Mouse (Mus musculus) heart, adult 2 months (tissue): ENCODE data around the gene Aif1l. TPM values are rescaled to one million over a fixed set of nuclear protein-coding genes. Genes with fewer than 3 reads are reported as not detected.
A peak's percentile ranks its signal among the peaks of the same experiment; 100 is the strongest.

Experiments
- DNase-seq, 2 experiments: peaks; one replicate each; pipeline ENCODE4 v3.0.0; 2021
- H3K27ac ChIP-seq: fragments of 200-600 bp; 2 replicates; pipeline ENCODE4 v1.8.1; 2022
- H3K27me3 ChIP-seq: fragments of 200-500 bp; 2 replicates; pipeline ENCODE4 v1.6.1; 2012; ENCODE audit warnings: mild to moderate bottlenecking, low read length, inconsistent platforms, mixed read lengths; ENCODE audit not compliant: control insufficient read depth, insufficient read depth
- H3K36me3 ChIP-seq: fragments of 200-500 bp; 2 replicates; pipeline ENCODE4 v1.6.1; 2012; ENCODE audit warnings: low read length, inconsistent platforms; ENCODE audit not compliant: control insufficient read depth, insufficient read depth
- H3K4me1 ChIP-seq: fragments of 200-500 bp; 2 replicates; pipeline ENCODE4 v1.6.1; 2011; ENCODE audit warnings: low read length; ENCODE audit not compliant: control insufficient read depth, insufficient read depth
- H3K4me3 ChIP-seq: fragments of 200-600 bp; 2 replicates; pipeline ENCODE4 v1.8.1; 2022
- H3K79me2 ChIP-seq: fragments of 200-500 bp; replicated peaks from 2 replicates; pipeline ENCODE4 v1.6.1; 2012; ENCODE audit warnings: mild to moderate bottlenecking, inconsistent platforms, low read length, moderate library complexity, mixed read lengths; ENCODE audit not compliant: control insufficient read depth, insufficient read depth
- H3K9ac ChIP-seq: fragments of 200-500 bp; 2 replicates; pipeline ENCODE4 v1.6.1; 2012; ENCODE audit warnings: low read depth, mild to moderate bottlenecking, control low read depth, inconsistent platforms, low read length, mixed read lengths
- CTCF ChIP-seq: fragments of 200-600 bp; IDR thresholded peaks from 2 replicates; pipeline ENCODE4 v1.8.1; 2022; ENCODE audit warnings: antibody characterized with exemption, mild to moderate bottlenecking, moderate library complexity
- EP300 ChIP-seq: fragments of 200-500 bp; IDR thresholded peaks from 2 replicates; pipeline ENCODE4 v1.6.1; 2011; ENCODE audit warnings: low read depth, low read length, control low read depth; ENCODE audit not compliant: insufficient read depth
- POLR2A ChIP-seq: fragments of 200-500 bp; IDR thresholded peaks from 2 replicates; pipeline ENCODE4 v1.6.1; 2011; ENCODE audit warnings: mild to moderate bottlenecking, low read depth, low read length, control low read depth; ENCODE audit not compliant: insufficient read depth
- WGBS: fragments of 180-500 bp; shearing (Covaris S2); methylation state at CpG from one replicate; pipeline ENCODE4 v1.1.7; 2018; 5-methylcytosine and 5-hydroxymethylcytosine counted together
- intact Hi-C: fragments of 180-260 bp; cut with DNase I; formaldehyde crosslinking; loops from one replicate; pipeline ENCODE4 v1.15.1; 2025
- polyA plus RNA-seq: library from polyadenylated mRNA; depleted of rRNA; stranded (reverse); fragments of >200 nt; gene quantifications from 2 replicates; pipeline ENCODE4 v1.2.3, GENCODE M21; 2012
- total RNA-seq, 2 experiments: library from RNA; stranded (reverse); gene quantifications; 2 replicates each; pipeline ENCODE4 v1.2.3; 2021

Aif1l gene
- total and polyA plus RNA-seq, 3 experiments = 2.4 to 4.2 (median 2.7) TPM

GRCm38 (mm10) chr2:31945580-31945979 is 4.4 kb upstream of the Aif1l start:
- WGBS = 55% methylated on average over 2 of the region's 2 CpGs
- Histone ChIP-seq H3K27ac (no peak overlapping the region), H3K4me3 (no peak overlapping the region), H3K36me3 (no peaks in the 10 kb centered on the region), H3K79me2 (no peaks in the 10 kb centered on the region), H3K27me3 (no peaks in the 10 kb centered on the region), H3K4me1 (no peaks in the 10 kb centered on the region), H3K9ac (no peak overlapping the region)
- no peak for DNase-seq
- TF ChIP-seq CTCF = no peak
- no peak for TF ChIP-seq EP300
- TF ChIP-seq POLR2A = no peak
- intact Hi-C loops = no loop called here

GRCm38 (mm10) chr2:31948392-31948791 is 1.5 kb upstream of the Aif1l start:
- intact Hi-C loops = no loop called here
- no peaks in the 10 kb centered on the region for H3K4me1 ChIP-seq
- no peak overlapping the region for H3K27ac ChIP-seq
- H3K4me3 ChIP-seq = no peak overlapping the region
- H3K27me3 ChIP-seq = no peaks in the 10 kb centered on the region
- no peak overlapping the region for H3K9ac ChIP-seq
- 57% methylated on average over 6 of the region's 6 CpGs for whole genome bisulfite sequencing
- peak; percentile 31 for TF ChIP-seq CTCF
- TF ChIP-seq EP300 = no peak
- no peaks in the 10 kb centered on the region for H3K36me3 ChIP-seq
- DNase-seq = peak; percentile 53 to 70
- no peaks in the 10 kb centered on the region for H3K79me2 ChIP-seq

- no peak overlapping the region for H3K27ac ChIP-seq
- no peak overlapping the region for H3K9ac ChIP-seq
- H3K4me1 ChIP-seq = no peaks in the 10 kb centered on the region
- 63% methylated on average over 6 of the region's 6 CpGs for WGBS
- TF ChIP-seq CTCF (no peak), POLR2A (no peak), EP300 (no peak)
- H3K4me3 ChIP-seq = no peak overlapping the region
- H3K36me3 ChIP-seq = no peaks in the 10 kb centered on the region
- intact Hi-C loops = no loop called here
- no peaks in the 10 kb centered on the region for H3K79me2 ChIP-seq
- DNase-seq = no peak
- no peaks in the 10 kb centered on the region for H3K27me3 ChIP-seq
These were observed 1.1 kb upstream of the Aif1l start for GRCm38 (mm10) chr2:31948801-31949200.

- H3K27ac ChIP-seq = no peak overlapping the region
- DNase-seq = no peak
- intact Hi-C loops = no loop called here
- WGBS = 59% methylated on average over 9 of the region's 9 CpGs
- H3K27me3 ChIP-seq = no peaks in the 10 kb centered on the region
- no peak overlapping the region for H3K4me3 ChIP-seq
- no peaks in the 10 kb centered on the region for H3K36me3 ChIP-seq
- H3K9ac ChIP-seq = no peak overlapping the region
- H3K79me2 ChIP-seq = no peaks in the 10 kb centered on the region
- H3K4me1 ChIP-seq = no peaks in the 10 kb centered on the region
- no peak for TF ChIP-seq EP300
- TF ChIP-seq CTCF = no peak
- TF ChIP-seq POLR2A = no peak
These were observed 1.0 kb downstream of the Aif1l start for GRCm38 (mm10) chr2:31950966-31951365.

DNA sequence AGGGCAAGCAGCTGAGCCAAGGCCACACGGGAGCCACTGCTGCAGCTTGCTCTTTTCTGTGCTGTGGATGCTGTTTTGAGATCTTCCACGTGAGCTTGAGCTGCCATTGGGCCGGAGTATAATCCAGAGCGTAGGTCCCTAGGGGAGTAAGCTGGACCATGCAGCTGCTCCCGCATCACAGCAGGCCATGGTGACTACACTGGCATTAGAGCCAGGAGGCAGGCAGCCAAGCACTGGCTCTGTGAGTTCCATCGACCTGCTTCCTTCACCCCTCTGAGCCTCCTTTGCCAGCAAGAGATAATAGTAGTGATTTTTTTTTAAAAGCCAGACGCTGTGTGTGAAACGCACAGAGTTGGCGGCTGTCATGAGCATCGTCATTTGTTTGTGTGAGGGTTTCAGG is 2.3 kb downstream of the Aif1l start:
- Histone ChIP-seq H3K27me3 (no peaks in the 10 kb centered on the region), H3K27ac (no peak overlapping the region), H3K79me2 (no peaks in the 10 kb centered on the region), H3K36me3 (no peaks in the 10 kb centered on the region), H3K4me3 (no peak overlapping the region), H3K9ac (no peak overlapping the region), H3K4me1 (no peaks in the 10 kb centered on the region)
- 55% methylated on average over 10 of the region's 10 CpGs for WGBS
- TF ChIP-seq CTCF (no peak), EP300 (no peak), POLR2A (no peak)
- no peak for DNase-seq
- intact Hi-C loops = no loop called here

- DNase-seq = no peak
- no peaks in the 10 kb centered on the region for H3K36me3 ChIP-seq
- H3K9ac ChIP-seq = no peak overlapping the region
- intact Hi-C loops = no loop called here
- H3K4me1 ChIP-seq = no peaks in the 10 kb centered on the region
- TF ChIP-seq EP300 (no peak), POLR2A (no peak), CTCF (no peak)
- H3K27me3 ChIP-seq = no peaks in the 10 kb centered on the region
- no peak overlapping the region for H3K27ac ChIP-seq
- no peaks in the 10 kb centered on the region for H3K79me2 ChIP-seq
- WGBS = 69% methylated on average over 3 of the region's 3 CpGs
- H3K4me3 ChIP-seq = no peak overlapping the region
These were observed 2.8 kb downstream of the Aif1l start for GRCm38 (mm10) chr2:31952725-31953124.
